Mouse (Mus musculus): ENCODE data around the gene Plscr3.

DNA sequence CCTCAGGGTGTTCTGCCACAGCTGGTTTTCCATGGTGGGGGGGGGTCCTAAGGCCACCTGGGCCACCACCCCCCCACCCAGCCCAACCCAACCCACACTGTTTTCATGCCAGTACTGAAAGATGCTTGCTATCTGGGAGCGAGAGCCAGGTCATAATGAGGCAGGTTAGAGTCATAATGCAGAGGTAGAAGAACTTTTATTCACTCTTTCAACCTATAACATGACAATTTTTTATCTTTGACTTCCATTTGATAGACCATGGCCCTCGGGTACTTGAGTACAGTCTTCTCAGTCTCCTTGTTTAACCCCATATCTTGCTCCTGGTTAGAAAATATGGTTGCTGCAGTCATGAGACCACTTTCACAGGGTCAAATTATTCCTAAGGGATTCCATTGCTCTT is 27.8 kb upstream of the Plscr3 start, which contains the start of gene Spem2:
- TF ChIP-seq MAX (IDR thresholded peaks at IDR 0.05) (no peak), CTCF (IDR thresholded peaks at IDR 0.05; ENCODE audit: control insufficient read depth, insufficient read depth, insufficient read length) (no peak), MYOD1 (IDR thresholded peaks at IDR 0.05; ENCODE audit: control insufficient read depth, insufficient read length, low read depth) (no peak), USF1 (IDR thresholded peaks at IDR 0.05; ENCODE audit: low read depth) (no peak), MYOG (IDR thresholded peaks at IDR 0.05; ENCODE audit: control insufficient read depth, extremely low read depth, insufficient read length) (no peak)
